Mouse (Mus musculus): ENCODE data around the gene Tnip1. TPM values are rescaled to one million over a fixed set of nuclear protein-coding genes. Genes with fewer than 3 reads are reported as not detected.

Gene Tnip1
- total RNA-seq (2021), result 10 to 100 TPM; 34.7 to 35.6 TPM
- long read RNA-seq, experiment 1, transcript Tnip1-206 (18 exons, 2,834 nt), result major isoform, 12 of 56 reads
- long read RNA-seq, experiment 1, partial matches to known transcripts, result 4 of 56 reads
- long read RNA-seq, experiment 1, other reads (novel, unspliced or antisense), result 40 of 56 reads
- long read RNA-seq, experiment 2, transcript Tnip1-206 (18 exons, 2,834 nt), result major isoform, 11 of 32 reads
- long read RNA-seq, experiment 2, partial matches to known transcripts, result 6 of 32 reads
- long read RNA-seq, experiment 2, other reads (novel, unspliced or antisense), result 15 of 32 reads

DNA sequence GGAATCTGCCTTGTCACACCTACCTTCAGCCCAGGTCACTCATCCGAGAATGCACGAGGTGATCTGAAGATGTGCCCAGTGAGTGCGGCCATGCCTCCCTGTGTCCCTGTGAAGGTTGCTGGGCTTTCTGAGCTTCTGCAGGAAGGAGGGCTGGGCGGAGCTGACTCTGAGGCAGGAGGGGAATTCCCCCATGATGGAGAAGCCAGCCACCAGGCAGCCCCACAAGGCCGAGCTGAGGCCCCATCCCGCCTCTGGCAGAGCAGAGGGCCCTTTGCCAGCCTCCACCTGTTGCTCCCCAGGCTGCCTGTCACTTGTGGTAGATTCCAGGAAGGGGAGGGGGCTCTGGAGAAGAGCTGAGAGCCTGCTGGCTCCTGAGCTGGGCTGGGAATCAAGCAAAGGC lies at the start of gene Tnip1:
Tnip1 (minus strand) TSS at position 108 of the 400 bp plus-strand sequence.
- DNase-seq (ENCODE audit: low spot score in 2 of 2), result no peak

- no peak for DNase-seq (ENCODE audit: low spot score in 2 of 2)
These were observed 48.7 kb upstream of the Tnip1 start for GRCm38 (mm10) chr11:55011440-55011839.

- no peak for DNase-seq (ENCODE audit: low spot score in 2 of 2)
These were observed 45.5 kb upstream of the Tnip1 start for GRCm38 (mm10) chr11:55008230-55008629.

GRCm38 (mm10) chr11:55005684-55006083 lies 43.0 kb upstream of the Tnip1 start:
- no peak for DNase-seq (ENCODE audit: low spot score in 2 of 2)

DNA sequence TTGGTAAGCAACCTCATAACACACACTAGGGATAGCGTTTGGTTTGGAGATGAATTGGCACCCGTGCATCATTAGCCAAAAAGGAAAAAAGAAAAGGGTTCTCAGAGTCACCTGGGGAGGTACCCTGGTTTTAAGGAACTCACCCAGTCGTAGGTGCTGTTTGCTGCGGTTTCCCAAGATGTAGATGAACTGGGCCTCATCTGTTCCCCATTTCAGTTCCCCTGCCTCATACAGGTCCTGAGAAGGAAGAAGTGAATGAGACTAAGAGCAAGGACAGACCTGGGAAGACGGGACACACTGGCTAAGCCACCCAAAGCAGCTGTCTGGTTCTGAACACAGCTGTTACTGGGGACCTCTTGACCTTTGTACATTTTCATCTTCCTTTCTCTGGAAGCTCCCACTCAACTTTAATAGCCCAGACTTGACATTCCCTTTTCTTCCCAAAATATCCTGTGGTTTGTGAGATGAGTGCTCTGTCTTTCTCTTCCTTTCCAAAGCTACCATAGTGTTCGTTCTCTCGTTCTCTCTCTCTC lies 42.3 kb upstream of the Tnip1 start:
- no peak for DNase-seq (ENCODE audit: low spot score in 2 of 2)

- no peak for DNase-seq (ENCODE audit: low spot score in 2 of 2)
These were observed 36.0 kb upstream of the Tnip1 start for GRCm38 (mm10) chr11:54998708-54999107.

- peak; percentile 51 to 58 for DNase-seq (ENCODE audit: low spot score in 2 of 2)
These were observed 35.6 kb upstream of the Tnip1 start for GRCm38 (mm10) chr11:54998284-54998683.

GRCm38 (mm10) chr11:54996176-54996575 lies 33.5 kb upstream of the Tnip1 start:
- DNase-seq (ENCODE audit: low spot score in 2 of 2), result no peak

DNA sequence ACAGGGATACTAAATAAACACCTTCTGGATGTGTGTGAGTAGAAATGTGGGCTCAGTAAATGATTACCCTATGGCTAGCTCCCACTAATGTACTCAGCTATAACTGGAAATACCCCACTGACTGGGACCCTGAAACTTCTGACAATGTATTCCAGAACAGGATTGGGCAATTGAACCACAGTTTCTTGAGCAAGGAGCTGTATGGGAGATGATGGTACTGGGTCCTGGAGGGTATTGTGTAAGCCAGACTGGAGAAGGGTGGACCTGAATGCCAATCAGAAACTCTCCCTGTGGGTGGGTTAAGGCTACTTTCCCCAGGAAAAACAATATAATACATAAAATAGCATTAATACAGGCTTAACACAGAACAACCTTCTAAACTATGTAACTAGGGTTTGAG lies 27.2 kb upstream of the Tnip1 start:
- DNase-seq (ENCODE audit: low spot score in 2 of 2), result no peak

DNA sequence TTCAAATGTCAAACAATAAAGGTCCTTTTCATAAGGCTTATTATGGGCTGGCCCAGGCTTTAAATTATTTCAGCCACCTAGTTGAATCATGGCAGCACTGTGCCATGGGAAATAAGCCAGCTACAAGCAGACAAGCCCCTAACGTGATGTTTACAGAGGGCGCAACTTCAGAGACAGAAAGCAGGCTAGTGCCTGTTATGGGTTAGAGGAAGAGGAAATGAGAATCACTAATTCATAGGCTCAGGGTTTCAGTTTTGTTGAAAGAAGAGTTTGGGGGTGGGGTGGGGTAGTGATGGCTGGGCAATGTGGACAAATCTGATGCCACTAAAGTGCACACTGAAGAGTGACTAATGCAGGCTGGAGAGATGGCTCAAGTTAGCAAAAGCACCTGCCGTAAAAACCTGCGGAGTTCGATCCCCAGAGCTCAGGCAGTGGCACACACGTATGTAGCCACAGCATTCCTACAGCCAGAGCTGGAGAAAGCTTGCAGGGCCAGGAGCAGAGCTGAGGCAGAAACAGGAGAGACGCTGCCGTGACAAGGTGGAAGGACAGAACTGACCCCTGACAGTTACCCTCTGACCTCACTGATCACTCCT lies 26.1 kb upstream of the Tnip1 start:
- DNase-seq (ENCODE audit: low spot score in 2 of 2), result no peak

DNA sequence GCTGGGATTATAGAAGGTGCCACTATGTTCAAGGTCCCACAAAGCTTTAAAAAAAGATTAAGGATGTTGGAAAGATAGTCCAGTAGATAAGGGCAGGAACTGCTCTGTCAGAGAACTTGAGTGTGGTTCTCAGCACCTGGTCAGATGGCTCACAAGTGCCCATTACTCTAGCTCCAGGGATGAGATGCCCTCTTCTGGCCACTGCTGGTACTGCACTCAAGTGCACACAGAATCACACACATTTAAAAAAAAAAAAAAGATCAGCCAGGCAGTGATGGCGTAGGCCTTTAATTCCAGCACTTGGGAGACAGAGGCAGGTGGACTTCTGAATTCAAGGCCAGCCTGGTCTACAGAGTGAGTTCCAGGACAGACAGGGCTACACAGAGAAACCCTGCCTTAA lies 25.3 kb upstream of the Tnip1 start:
- DNase-seq (ENCODE audit: low spot score in 2 of 2), result peak in 1 of 2 experiments; percentile 29

DNA sequence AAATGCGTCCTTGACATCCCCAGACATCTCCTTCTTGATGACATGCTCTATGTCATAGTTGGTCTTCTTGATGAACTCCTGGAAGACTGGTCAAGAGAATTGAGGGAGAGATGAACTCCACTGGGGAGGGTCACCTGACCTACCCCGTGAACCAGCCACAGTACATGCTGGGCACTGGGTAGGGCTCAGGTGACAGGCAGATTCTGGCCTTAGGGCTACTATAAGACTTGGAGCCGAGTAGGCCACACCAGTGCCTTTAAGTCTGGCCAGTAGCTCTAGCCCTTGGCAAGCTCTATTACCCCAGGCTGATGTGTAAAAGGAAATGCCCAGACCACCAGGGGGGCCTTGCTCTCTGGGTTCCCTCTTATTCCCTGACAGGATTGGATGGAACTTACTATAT lies 22.4 kb upstream of the Tnip1 start:
- DNase-seq (ENCODE audit: low spot score in 2 of 2), result no peak

DNA sequence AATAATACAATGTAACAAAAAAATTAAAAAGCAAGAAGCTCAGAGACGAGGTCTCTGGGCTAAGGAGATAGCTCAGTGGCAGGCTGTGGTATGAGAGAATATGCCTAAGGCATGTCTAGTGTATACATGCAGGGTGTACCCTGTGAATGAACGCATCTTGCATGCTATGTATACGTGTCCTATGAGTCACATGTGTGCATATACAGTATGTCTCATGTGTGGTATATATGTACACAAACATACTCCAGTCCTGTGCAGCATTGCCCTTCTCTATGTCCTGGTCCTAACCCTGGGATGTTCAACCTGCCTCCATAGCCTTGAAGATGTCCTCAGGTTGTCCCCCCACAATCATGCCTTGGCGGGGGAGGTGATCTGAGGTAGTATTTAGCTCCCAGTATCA lies 21.9 kb upstream of the Tnip1 start:
- DNase-seq (ENCODE audit: low spot score in 2 of 2), result no peak

- DNase-seq (ENCODE audit: low spot score in 2 of 2), result peak; percentile 79 to 95
These were observed 21.4 kb upstream of the Tnip1 start for GRCm38 (mm10) chr11:54984085-54984484.

- no peak for DNase-seq (ENCODE audit: low spot score in 2 of 2)
These were observed 19.8 kb upstream of the Tnip1 start for GRCm38 (mm10) chr11:54982520-54982919.

DNA sequence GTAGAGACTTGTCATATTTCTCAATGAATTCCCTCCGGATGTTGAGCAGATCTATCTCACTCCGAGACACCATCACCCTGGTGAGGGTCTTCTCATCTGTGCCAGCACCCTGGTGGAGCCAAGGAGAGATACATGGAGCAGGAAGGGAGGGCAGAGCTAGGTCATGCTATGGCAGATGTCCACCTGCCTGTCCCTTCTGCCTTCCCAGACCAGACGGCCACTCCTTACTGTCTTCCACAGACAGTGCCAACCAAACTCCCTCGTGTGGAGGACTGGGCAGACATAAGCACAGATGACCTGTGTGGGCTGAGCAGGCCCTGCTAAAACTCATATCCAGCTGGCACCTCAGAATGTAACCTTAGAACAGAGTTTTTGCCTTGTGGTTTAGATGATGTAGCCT lies 18.9 kb upstream of the Tnip1 start:
- no peak for DNase-seq (ENCODE audit: low spot score in 2 of 2)

GRCm38 (mm10) chr11:54977385-54977937 lies 14.7 kb upstream of the Tnip1 start:
- DNase-seq (ENCODE audit: low spot score in 2 of 2), result no peak

- no peak for DNase-seq (ENCODE audit: low spot score in 2 of 2)
These were observed 13.6 kb upstream of the Tnip1 start for GRCm38 (mm10) chr11:54976351-54976750.

GRCm38 (mm10) chr11:54975756-54976155 lies 13.0 kb upstream of the Tnip1 start:
- no peak for DNase-seq (ENCODE audit: low spot score in 2 of 2)

DNA sequence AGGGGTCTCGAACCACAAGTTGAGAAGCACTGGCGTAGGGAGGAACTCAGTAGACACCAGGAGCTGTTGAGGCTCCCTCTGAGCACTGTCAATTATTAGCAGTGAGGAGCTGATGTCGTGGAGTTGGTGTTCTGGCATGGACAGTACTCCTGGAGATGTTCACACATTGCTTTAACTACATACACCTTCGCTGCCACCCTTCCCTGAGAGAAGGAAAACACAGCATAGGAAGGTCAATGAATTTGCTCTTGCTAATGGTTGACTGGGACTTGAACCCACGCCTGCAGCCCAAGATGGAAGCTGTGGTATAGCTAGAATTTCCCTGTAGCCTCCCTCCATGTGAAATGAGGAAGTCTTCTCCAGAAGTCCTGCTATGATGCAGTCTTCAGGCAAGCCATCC lies 12.6 kb upstream of the Tnip1 start:
- DNase-seq (ENCODE audit: low spot score in 2 of 2), result no peak

DNA sequence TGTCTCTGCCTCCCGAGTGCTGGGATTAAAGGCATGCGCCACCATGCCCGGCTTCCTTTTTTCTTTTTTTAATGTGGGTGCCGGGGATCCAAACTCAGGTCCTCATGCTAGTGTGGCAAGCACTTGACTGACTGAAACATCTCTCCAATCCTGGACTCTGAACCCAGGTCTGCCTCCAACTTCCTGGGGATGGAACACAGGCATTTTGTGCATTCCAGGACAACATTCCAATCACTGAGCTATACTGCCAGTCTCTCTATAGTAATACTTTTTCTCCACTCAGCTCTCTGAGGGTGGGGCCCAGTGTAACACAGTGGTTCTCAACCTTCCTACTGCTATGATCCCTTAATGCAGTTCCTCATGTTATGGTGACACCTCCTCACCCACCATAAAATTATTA lies 11.9 kb upstream of the Tnip1 start:
- no peak for DNase-seq (ENCODE audit: low spot score in 2 of 2)

- no peak for DNase-seq (ENCODE audit: low spot score in 2 of 2)
These were observed 10.9 kb upstream of the Tnip1 start for GRCm38 (mm10) chr11:54973481-54974212.

All from left cerebral cortex, adult 18-20 months (tissue).